16 mouse cellular contexts compared by ENCODE assay signal in the genomic region with DNA sequence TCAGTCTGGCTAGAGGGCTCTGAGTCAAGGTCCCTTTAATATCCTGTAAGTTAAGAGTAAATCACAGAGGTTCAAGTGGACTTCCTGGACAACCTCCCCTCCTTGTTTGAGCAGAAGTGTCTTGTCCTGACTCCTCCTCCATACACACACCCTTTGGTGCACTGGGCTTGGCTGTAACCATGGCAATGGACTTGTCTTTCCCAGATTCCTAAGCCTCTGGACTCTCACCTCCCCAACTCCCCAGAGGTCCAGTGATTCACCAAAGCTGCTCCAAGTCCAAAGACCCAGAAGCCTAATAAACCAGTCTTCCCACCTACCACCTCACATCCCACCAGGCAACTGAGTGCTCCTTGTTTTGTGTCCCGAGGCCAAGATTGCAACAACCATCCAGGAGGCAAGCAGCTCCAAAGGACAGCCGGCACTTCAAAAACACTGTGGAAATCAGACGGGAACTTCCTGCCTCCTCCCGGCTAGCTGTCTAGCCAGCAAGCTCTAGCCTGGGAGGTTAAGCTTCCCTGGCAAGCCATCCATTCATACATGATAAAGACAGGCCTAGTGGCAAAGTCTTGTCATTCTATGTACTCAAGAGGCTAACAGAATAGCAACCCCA. TPM values are rescaled to one million over a fixed set of nuclear protein-coding genes. Genes with fewer than 3 reads are reported as not detected.
A peak's percentile ranks its signal among the peaks of the same experiment; 100 is the strongest.
DNase-seq lines count a peak whose midpoint lies in the region; ATAC-seq and TF ChIP-seq lines count a peak whose summit lies in the region.
"Had no signal": no experiment of that assay in that cellular context is flagged by ENCODE, and none has a peak within 500 bp of the region (broad histone marks: within the 10 kb centered on the region; RNA-seq: fewer than 3 reads in every experiment).

No protein-coding gene starts in this region.

- peak; percentile 22 for DNase-seq in lung, embryonic 14.5 days
- no peak for DNase-seq in lung, postnatal 25 days (ENCODE audit: low spot score)
- DNase-seq in intestine, embryonic 14.5 days (ENCODE audit: low spot score), result no peak
- DNase-seq in midbrain, embryonic 14.5 days, result no peak
- DNase-seq in cerebellum, postnatal 4 days (ENCODE audit: low spot score in 2 of 2), result no peak
- no peak for DNase-seq in neural tube, embryonic 10.5 days (ENCODE audit: extremely low spot score, low spot score)
- DNase-seq: cerebellum, postnatal 14 days; gastrocnemius, postnatal 25 days; heart, postnatal 4 days; layer of hippocampus, postnatal 36 days; lung, adult 2 months; thymus, postnatal 25 days had no signal

- no peaks in the 10 kb centered on the region for H3K79me2 ChIP-seq in myocyte (ENCODE audit: control insufficient read depth, insufficient read depth)

- H3K27me3 ChIP-seq in lung, embryonic 14.5 days (ENCODE audit: insufficient read depth, low read length), result peaks cover 21% of the 10 kb centered on the region
- H3K27me3 ChIP-seq in intestine, embryonic 14.5 days (replicated peaks; ENCODE audit: control insufficient read depth, insufficient read depth, low read length), result peaks cover 23% of the 10 kb centered on the region
- H3K27me3 ChIP-seq in kidney, embryonic 14.5 days (ENCODE audit: control insufficient read depth, insufficient read depth, low read length), result no peaks in the 10 kb centered on the region
- H3K27me3 ChIP-seq in myocyte (ENCODE audit: control insufficient read depth, insufficient read depth, insufficient read length), result no peaks in the 10 kb centered on the region
- H3K27me3 ChIP-seq in midbrain, embryonic 14.5 days (ENCODE audit: control insufficient read depth, insufficient read depth, low read length), result peaks cover 18% of the 10 kb centered on the region

- no peak overlapping the region for H3K4me2 ChIP-seq in lung, embryonic 14.5 days
- H3K4me2 ChIP-seq in intestine, embryonic 14.5 days (ENCODE audit: low read length), result no peak overlapping the region
- H3K4me2 ChIP-seq in kidney, embryonic 14.5 days (replicated peaks; ENCODE audit: low read depth, low read length), result no peak overlapping the region
- H3K4me2 ChIP-seq in myocyte (ENCODE audit: low read depth), result peak overlapping the region; percentile 28
- no peak overlapping the region for H3K4me2 ChIP-seq in midbrain, embryonic 14.5 days (ENCODE audit: low read length)
- H3K4me2 ChIP-seq: heart, embryonic 11.5 days had no signal

- H3K9ac ChIP-seq in lung, embryonic 14.5 days, result no peak overlapping the region
- H3K9ac ChIP-seq in intestine, embryonic 14.5 days (ENCODE audit: low read length), result no peak overlapping the region
- H3K9ac ChIP-seq in kidney, embryonic 14.5 days (ENCODE audit: low read depth, low read length), result no peak overlapping the region
- H3K9ac ChIP-seq in midbrain, embryonic 14.5 days (replicated peaks; ENCODE audit: low read length), result no peak overlapping the region

- no peak for ATAC-seq in lung, embryonic 14.5 days (ENCODE audit: insufficient read depth)
- 0 out of 2 replicates have a peak, but pooled peaks have one; percentile 50 for ATAC-seq in intestine, embryonic 14.5 days (replicated peaks; ENCODE audit: low FRiP score, low TSS enrichment, low read depth)
- ATAC-seq in kidney, embryonic 14.5 days (ENCODE audit: low FRiP score, low TSS enrichment), result 0 out of 2 replicates have a peak, but pooled peaks have one; percentile 14
- ATAC-seq in midbrain, embryonic 14.5 days (ENCODE audit: low FRiP score, low TSS enrichment), result no peak

- whole genome bisulfite sequencing in lung, embryonic 14.5 days, result 13% methylated on average over 4 of the region's 4 CpGs
- 35% methylated on average over 4 of the region's 4 CpGs for WGBS in intestine, embryonic 14.5 days
- WGBS in kidney, embryonic 14.5 days, result 8% methylated on average over 4 of the region's 4 CpGs
- WGBS in midbrain, embryonic 14.5 days, result 54% methylated on average over 4 of the region's 4 CpGs

- no peak for TF ChIP-seq POLR2A in myocyte (IDR thresholded peaks at IDR 0.05; ENCODE audit: insufficient read length, low read depth)

- no peak overlapping the region for H3K27ac ChIP-seq in lung, embryonic 14.5 days (ENCODE audit: low read depth)
- H3K27ac ChIP-seq in intestine, embryonic 14.5 days (ENCODE audit: low read depth), result no peak overlapping the region
- H3K27ac ChIP-seq in kidney, embryonic 14.5 days (ENCODE audit: low read depth, low read length), result 0 out of 2 replicates have a peak overlapping the region, but pooled peaks have one; percentile 20
- no peak overlapping the region for H3K27ac ChIP-seq in midbrain, embryonic 14.5 days (replicated peaks; ENCODE audit: low read depth, low read length)
- H3K27ac ChIP-seq: stomach, postnatal 0 days had no signal

- peaks cover 3% of the 10 kb centered on the region; the same call in 1 of the 2 replicates for H3K4me1 ChIP-seq in lung, embryonic 14.5 days (ENCODE audit: insufficient read depth)
- H3K4me1 ChIP-seq in intestine, embryonic 14.5 days (replicated peaks; ENCODE audit: control insufficient read depth, insufficient read depth, low read length), result peaks cover 5% of the 10 kb centered on the region; the same call in 1 of the 2 replicates
- H3K4me1 ChIP-seq in kidney, embryonic 14.5 days (ENCODE audit: control insufficient read depth, insufficient read depth, low read length), result peaks cover 20% of the 10 kb centered on the region
- H3K4me1 ChIP-seq in midbrain, embryonic 14.5 days (ENCODE audit: control insufficient read depth, insufficient read depth, low read length), result no peaks in the 10 kb centered on the region

- no peaks in the 10 kb centered on the region for H3K9me3 ChIP-seq in lung, embryonic 14.5 days (ENCODE audit: low read depth, low read length)
- no peaks in the 10 kb centered on the region for H3K9me3 ChIP-seq in intestine, embryonic 14.5 days (ENCODE audit: control insufficient read depth, low read length)
- no peaks in the 10 kb centered on the region for H3K9me3 ChIP-seq in kidney, embryonic 14.5 days (ENCODE audit: control insufficient read depth, low read length)
- H3K9me3 ChIP-seq in midbrain, embryonic 14.5 days (ENCODE audit: control insufficient read depth, low read length), result no peaks in the 10 kb centered on the region

- no peak overlapping the region for H3K4me3 ChIP-seq in lung, embryonic 14.5 days (ENCODE audit: low read depth, low read length)
- no peak overlapping the region for H3K4me3 ChIP-seq in intestine, embryonic 14.5 days (ENCODE audit: low read depth, low read length)
- no peak overlapping the region for H3K4me3 ChIP-seq in kidney, embryonic 14.5 days (ENCODE audit: low read length)
- H3K4me3 ChIP-seq in myocyte, result no peak overlapping the region
- no peak overlapping the region for H3K4me3 ChIP-seq in midbrain, embryonic 14.5 days (replicated peaks; ENCODE audit: low read depth, low read length)

- no peaks in the 10 kb centered on the region for H3K36me3 ChIP-seq in lung, embryonic 14.5 days (ENCODE audit: insufficient read depth)
- no peaks in the 10 kb centered on the region for H3K36me3 ChIP-seq in intestine, embryonic 14.5 days (ENCODE audit: control insufficient read depth, insufficient read depth, low read length)
- no peaks in the 10 kb centered on the region for H3K36me3 ChIP-seq in kidney, embryonic 14.5 days (ENCODE audit: control insufficient read depth, insufficient read depth, low read length)
- H3K36me3 ChIP-seq in myocyte (ENCODE audit: control insufficient read depth, insufficient read depth), result no peaks in the 10 kb centered on the region
- H3K36me3 ChIP-seq in midbrain, embryonic 14.5 days (ENCODE audit: control insufficient read depth, insufficient read depth, low read length), result no peaks in the 10 kb centered on the region

- no peak overlapping the region for H3ac ChIP-seq in myocyte (ENCODE audit: control insufficient read depth, insufficient read length)

- no peak for TF ChIP-seq CTCF in lung, embryonic 14.5 days (IDR thresholded peaks at IDR 0.05; ENCODE audit: low read depth)

TF ChIP-seq in myocyte, 11 proteins besides CTCF, POLR2A, EP300 and RAD21:
- TF ChIP-seq REST (IDR thresholded peaks at IDR 0.05; ENCODE audit: insufficient read depth, insufficient read length) (no peak), TCF12 (IDR thresholded peaks at IDR 0.05; ENCODE audit: insufficient read depth, poor library complexity, severe bottlenecking) (no peak), CEBPB (IDR thresholded peaks at IDR 0.05; ENCODE audit: insufficient read depth, poor library complexity, severe bottlenecking) (no peak), MYOG (IDR thresholded peaks at IDR 0.05; ENCODE audit: control insufficient read depth in 1 of 3, insufficient read depth in 1 of 3, insufficient read length in 2 of 3, low read depth in 2 of 3) (no peak), POLR2AphosphoS2 (IDR thresholded peaks at IDR 0.05; ENCODE audit: insufficient read length, low read depth) (no peak), MAX (IDR thresholded peaks at IDR 0.05; ENCODE audit: low read depth) (no peak), MYOD1 (IDR thresholded peaks at IDR 0.05; ENCODE audit: control insufficient read depth in 1 of 3, insufficient read length in 2 of 3, low read depth in 2 of 3) (no peak), SRF (IDR thresholded peaks at IDR 0.05; ENCODE audit: control insufficient read depth, insufficient read length, low read depth) (no peak), E2F4 (IDR thresholded peaks at IDR 0.05; ENCODE audit: insufficient read depth) (no peak), TCF3 (IDR thresholded peaks at IDR 0.05; ENCODE audit: insufficient read length, low read depth) (no peak), USF1 (IDR thresholded peaks at IDR 0.05; ENCODE audit: low read depth) (no peak)

RNA-seq across cellular contexts. Expression of a gene that starts 17.5 kb away (rescaled TPM):
- polyA plus RNA-seq in lung, embryonic 14.5 days (2014; fragmentation: Nextera tagmentation; extraction: Ambion mirVana), result 99.5 and 104 TPM in 2 replicates
- 72.7 and 77.8 TPM in 2 replicates for polyA plus RNA-seq in intestine, embryonic 14.5 days (2014; fragmentation: Nextera tagmentation; extraction: Ambion mirVana)
- 80.6 and 105 TPM in 2 replicates for polyA plus RNA-seq in kidney, embryonic 14.5 days (2014; fragmentation: Nextera tagmentation; extraction: Ambion mirVana)
- 50.7 TPM for polyA plus RNA-seq in myocyte (2012; fragmentation: generic; extraction: Trizol)
- 109 and 112 TPM in 2 replicates for polyA plus RNA-seq in midbrain, embryonic 14.5 days (2014; fragmentation: Nextera tagmentation; extraction: Ambion mirVana)

Comparison
In these comparisons a context has a peak if more than half of its experiments do, and no peak if none do; other contexts are left out.
1. ATAC-seq: peak in intestine, embryonic 14.5 days (single experiment) and kidney, embryonic 14.5 days (single experiment); none in lung, embryonic 14.5 days (single experiment) and midbrain, embryonic 14.5 days (single experiment).